Mouse (Mus musculus): ENCODE measurements around the gene Tmem69.
A peak's percentile ranks its signal among the peaks of the same experiment; 100 is the strongest.

Tmem69 gene

DNA sequence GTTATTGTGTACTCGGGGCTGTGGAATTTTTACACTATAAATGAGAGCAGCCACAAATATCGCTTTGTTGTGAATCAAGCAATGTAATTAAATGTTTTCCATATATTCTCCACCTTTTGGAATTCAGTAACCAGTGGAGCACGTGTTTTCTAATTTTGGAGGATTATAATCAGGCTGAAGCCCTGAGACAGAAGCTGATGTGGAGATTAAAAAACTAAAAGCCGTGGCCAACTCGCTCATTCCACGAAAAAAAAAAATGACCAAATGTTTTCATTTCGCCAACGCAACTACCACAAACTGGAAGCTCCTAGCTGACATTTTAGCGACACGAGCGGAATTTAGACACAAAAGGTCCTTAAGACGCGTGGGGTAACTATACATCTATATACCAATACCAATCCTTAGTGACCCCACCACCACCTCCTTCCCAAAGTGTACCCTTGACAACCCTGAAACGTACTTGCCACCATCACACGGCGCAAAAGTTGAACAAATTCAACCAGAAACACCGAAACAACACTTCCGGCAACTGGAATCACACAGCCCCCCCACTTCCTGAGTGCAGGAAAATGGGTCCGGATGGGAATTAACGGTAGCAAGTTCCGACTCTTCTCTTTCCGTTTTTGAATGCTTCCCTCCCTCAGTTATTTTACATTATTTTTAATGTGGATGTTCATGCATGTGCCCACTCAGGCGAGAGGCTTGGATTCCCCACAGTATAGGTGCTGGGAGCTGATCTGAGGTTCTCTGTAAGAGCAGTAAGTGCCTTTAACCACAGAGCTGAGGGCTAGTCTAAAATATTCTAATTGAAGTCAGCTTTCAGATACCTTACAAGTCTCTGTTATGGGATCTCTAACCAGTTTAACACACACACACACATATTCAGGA lies at the start of gene Tmem69:
Gene Tmem69, minus strand, starts transcription at position 524 of the 888 bp plus-strand sequence.
- DNase-seq (ENCODE audit: extremely low read depth, low read depth): peak; percentile 87

DNA sequence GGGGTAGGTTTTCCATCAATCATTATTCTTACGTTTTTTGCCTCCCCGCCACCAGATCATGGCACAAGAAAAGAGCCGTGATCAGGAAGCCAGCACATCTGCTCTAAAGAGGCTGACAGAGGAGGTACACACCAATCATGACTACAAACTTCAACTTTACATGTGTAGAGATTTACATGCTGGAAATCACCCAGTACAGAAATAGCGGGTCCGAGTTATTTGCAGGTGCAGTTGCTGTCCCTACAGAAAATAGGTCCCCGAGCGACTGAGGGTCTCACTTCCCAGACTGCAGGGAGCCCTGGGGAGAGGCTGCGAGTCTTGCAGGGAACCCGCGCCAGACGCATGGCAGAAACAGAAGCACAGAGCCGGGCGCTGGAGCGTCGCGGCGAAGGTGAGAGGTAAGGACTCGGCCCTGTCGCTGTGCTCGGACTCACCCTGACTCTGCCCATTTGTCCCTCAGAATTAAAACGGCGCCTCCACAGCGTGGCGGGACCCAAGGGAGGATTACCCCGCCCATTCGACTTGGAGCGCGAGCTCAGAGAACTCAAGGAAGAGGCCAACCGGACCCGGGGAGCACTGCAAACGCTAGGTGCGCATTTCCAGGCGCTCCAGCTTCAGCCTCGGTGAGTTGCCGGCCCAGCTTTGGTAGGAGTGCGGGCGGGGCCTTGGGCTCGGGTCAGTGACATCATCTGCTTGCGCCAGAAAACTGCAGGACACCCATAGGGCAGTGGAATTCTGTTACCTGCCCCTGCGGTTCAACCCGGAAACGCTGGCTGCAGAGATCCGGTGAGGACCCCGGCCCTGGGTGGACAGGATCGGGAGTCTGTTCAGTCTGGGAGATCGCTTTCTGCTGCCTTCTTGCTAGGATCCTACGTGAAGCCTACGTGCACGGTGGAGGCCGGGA lies 41.5 kb upstream of the Tmem69 start:
- DNase-seq (ENCODE audit: extremely low read depth, low read depth): peak; percentile 80

GRCm38 (mm10) chr4:116596379-116596778 lies 40.6 kb upstream of the Tmem69 start, which contains the start of gene Ccdc17:
TSS of gene Ccdc17 (plus strand) at chr4:116596654.
- no peak for DNase-seq (ENCODE audit: extremely low read depth, low read depth)

DNA sequence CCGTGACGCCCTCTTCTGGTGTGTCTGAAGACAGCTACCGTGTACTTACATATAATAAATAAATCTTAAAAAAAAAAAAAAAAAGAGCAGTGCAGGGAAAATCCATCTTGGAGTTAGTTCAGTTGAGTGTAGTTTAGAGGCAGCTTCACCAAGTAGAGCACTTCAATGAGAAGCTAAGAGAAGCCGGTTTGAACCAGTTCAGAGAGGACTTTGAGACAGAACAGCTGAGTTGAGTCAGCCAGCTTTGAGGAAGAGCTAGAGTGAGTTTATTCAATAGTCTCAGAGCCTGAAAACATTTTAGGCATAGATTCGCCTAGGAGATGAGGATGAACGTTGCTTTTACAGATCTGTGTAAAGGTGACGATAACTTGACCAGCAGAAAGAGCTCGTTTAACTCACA lies 40.1 kb upstream of the Tmem69 start:
- no peak for DNase-seq (ENCODE audit: extremely low read depth, low read depth)

GRCm38 (mm10) chr4:116558151-116558882 lies 2.6 kb upstream of the Tmem69 start:
- peak; percentile 12 for DNase-seq (ENCODE audit: extremely low read depth, low read depth)

GRCm38 (mm10) chr4:116557306-116558121 lies 1.8 kb upstream of the Tmem69 start, which contains the start of gene Gpbp1l1:
TSS of gene Gpbp1l1 (plus strand) at chr4:116557658.
- DNase-seq (ENCODE audit: extremely low read depth, low read depth): peak; percentile 69

DNA sequence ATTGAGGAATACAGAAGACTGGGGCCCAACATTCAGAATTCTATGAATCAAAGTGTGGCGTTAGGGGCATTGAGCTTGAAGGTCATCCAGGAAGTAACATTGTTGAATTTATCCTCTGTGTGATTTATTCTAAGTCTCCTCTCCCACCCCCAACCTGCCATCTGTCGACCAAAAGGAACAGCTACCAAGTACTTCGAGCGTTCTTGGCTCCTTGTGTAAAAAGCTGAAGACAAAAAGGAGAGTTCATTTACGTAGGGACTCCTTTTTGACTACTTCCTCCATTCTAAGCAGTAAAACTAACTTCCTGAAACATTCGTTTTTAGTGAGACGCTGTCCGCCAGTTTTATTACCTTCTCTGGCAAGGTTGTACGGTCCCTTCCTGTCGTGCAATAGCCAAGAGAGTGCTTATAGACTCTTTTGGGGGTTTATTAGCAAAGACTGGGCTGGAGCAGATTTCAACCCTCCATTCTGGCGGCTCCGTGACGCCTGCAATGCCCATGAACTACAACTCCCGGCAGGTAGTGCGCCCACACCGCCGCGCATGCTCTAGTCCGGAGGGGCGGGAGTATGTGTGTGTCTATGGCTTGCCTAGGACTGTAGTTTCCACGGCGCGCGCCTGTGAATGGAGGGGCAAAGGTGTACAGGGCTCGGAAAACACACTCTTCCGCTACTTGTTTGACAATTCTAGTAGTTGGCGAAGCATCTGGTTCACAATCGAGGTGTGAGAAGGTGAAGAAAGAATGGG lies 997 bp upstream of the Tmem69 start:
- peak; percentile 87 for DNase-seq (ENCODE audit: extremely low read depth, low read depth)

DNA sequence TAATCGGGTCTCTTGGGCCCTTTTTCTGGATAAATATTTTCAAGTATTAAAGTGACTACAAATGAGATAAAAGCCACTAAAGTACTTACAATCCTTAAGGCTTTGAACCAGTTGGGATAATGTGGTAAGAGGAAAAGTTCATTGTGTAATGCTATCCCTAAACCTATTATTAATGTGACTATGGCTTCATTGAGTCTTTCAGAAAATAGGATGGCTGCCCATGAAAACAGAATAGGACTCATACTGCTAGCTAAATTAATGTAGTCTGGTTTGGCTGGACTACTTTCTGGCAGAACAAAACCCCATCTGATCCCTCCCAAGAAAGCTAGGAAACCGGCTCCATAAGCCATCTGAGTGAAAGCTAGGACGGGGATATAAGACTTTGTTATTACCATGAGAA lies 2.7 kb downstream of the Tmem69 start:
- DNase-seq (ENCODE audit: extremely low read depth, low read depth): no peak

- no peak for DNase-seq (ENCODE audit: extremely low read depth, low read depth)
Observed at GRCm38 (mm10) chr4:116550432-116550831, 5.3 kb downstream of the Tmem69 start.

- DNase-seq (ENCODE audit: extremely low read depth, low read depth): no peak
Observed at GRCm38 (mm10) chr4:116537737-116538136, 18.0 kb downstream of the Tmem69 start.

- no peak for DNase-seq (ENCODE audit: extremely low read depth, low read depth)
Observed at GRCm38 (mm10) chr4:116536351-116536750, 19.4 kb downstream of the Tmem69 start.

- no peak for DNase-seq (ENCODE audit: extremely low read depth, low read depth)
Observed at GRCm38 (mm10) chr4:116531109-116531508, 24.6 kb downstream of the Tmem69 start.

DNA sequence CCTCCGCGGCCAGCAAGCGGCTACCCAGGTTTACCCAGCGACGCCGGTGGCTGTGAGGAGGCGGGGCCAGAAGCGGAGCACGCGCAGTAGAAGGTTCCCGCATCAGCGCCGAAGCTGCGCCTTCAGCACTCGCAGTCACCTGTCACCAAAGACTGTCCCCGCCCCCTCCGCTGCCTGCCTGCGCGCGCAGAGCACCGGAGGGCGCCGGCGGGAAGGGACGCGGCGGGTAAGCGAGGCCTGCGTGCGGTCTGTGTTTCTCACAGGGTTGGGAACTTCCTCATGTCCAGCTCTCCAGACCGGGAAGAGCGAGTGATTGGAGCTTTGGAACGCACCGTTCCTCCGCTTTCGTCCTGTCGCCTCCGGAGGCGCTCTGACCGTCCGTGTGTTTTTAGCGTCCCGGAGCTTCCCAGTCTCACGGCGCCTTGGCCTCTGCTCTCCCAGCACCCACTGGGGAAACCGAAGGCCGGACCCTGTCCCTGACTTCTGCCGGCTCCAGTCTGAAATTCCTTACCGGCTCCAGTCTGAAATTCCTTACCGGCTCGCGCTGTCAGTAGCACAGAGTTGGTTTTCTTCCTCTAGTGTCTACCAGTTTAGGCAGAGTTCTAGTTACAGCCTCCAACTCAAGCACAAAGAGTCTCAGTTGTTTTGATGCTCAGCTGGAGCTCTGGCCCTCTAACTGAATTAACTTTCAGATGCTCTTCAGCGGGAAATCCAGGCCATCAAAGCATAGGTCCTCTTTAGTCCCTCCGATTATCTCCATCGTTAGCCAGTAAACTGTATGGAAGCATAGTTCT lies 48.1 kb downstream of the Tmem69 start, which contains the start of gene Ipp:
Gene Ipp, plus strand, starts transcription at position 125 of the 794 bp plus-strand sequence.
- peak; percentile 80 for DNase-seq (ENCODE audit: extremely low read depth, low read depth)

- no peak for DNase-seq (ENCODE audit: extremely low read depth, low read depth)
Observed at GRCm38 (mm10) chr4:116506886-116507424, 48.8 kb downstream of the Tmem69 start.

Data from MEL-GATA-1-ER (cell line).